Mouse (Mus musculus) cerebellum, postnatal 4 days (tissue): ENCODE measurements at regions not wholly inside any gene's neighbourhood (a gene's known extent, or its start where the extent isn't known, plus 50 kb on each side); places are given as distances from the start of the nearest gene placed in this dataset.

ENCODE experiments used
- DNase-seq, 2 experiments: peaks; one replicate each; pipeline ENCODE4 v3.0.0; 2022; ENCODE audit warnings: low spot score in 2 of 2, mixed read lengths in 1 of 2

DNA sequence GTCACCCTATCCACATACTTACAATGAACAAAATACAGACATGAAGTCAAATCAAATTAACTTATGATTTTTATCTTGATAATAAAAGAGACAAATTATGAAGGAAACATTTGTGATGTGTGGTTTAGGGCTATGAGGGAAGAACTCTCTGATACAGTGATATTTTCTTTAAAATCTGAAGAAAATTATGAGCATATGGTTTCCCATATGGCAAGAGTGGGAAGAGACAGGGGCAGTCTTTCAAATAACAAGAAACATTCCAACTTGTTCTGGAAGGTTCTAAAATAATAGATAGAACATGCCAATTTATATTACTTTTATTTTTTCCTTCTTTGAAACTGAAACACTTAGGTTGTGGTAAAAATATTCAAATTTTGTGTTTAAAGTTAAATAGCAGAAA, 1585.3 kb upstream of the B3galt2 start:
- no peak for DNase-seq
